Mouse (Mus musculus) ES-Bruce4 (cell line): ENCODE data around the gene Kirrel3.

Source experiments
- CTCF ChIP-seq: IDR thresholded peaks from one replicate; pipeline ENCODE4 v1.8.1; 2011; ENCODE audit warnings: low read depth, low read length
- POLR2A ChIP-seq: IDR thresholded peaks from one replicate; pipeline ENCODE4 v1.8.1; 2011; ENCODE audit warnings: low read length; ENCODE audit not compliant: insufficient read depth

- TF ChIP-seq CTCF (no peak), POLR2A (no peak)
Measured at GRCm38 (mm10) chr9:34518861-34519260, 33.2 kb downstream of the Kirrel3 start.
